Mouse (Mus musculus) stomach, embryonic 15.5 days (tissue): ENCODE data around the gene Atp6v0e2. TPM values are rescaled to one million over a fixed set of nuclear protein-coding genes. Genes with fewer than 3 reads are reported as not detected.
A peak's percentile ranks its signal among the peaks of the same experiment; 100 is the strongest.

Experiments
- ATAC-seq: fragments of 200-750 bp; cut with Nextera tagmentation; 2 replicates; pipeline ENCODE4 v1.8.0; 2017; ENCODE audit warnings: low read depth, moderate number of reproducible peaks, moderate TSS enrichment; ENCODE audit not compliant: insufficient read depth, low FRiP score
- H3K27ac ChIP-seq: fragments of 300-500 bp; sonication (generic); 2 replicates; pipeline ENCODE4 v1.5.1; 2015; ENCODE audit warnings: mild to moderate bottlenecking, inconsistent platforms
- H3K27me3 ChIP-seq: fragments of 300-500 bp; sonication (generic); replicated peaks from 2 replicates; pipeline ENCODE4 v1.6.1; 2015; ENCODE audit warnings: inconsistent platforms
- H3K36me3 ChIP-seq: fragments of 300-500 bp; sonication (generic); 2 replicates; pipeline ENCODE4 v1.6.1; 2015; ENCODE audit warnings: inconsistent platforms
- H3K4me1 ChIP-seq: fragments of 300-500 bp; sonication (generic); 2 replicates; pipeline ENCODE4 v1.6.1; 2015; ENCODE audit warnings: inconsistent platforms
- H3K4me2 ChIP-seq: fragments of 300-500 bp; sonication (generic); 2 replicates; pipeline ENCODE4 v1.6.1; 2015; ENCODE audit warnings: mild to moderate bottlenecking, inconsistent platforms
- H3K4me3 ChIP-seq: fragments of 300-500 bp; sonication (generic); replicated peaks from 2 replicates; pipeline ENCODE4 v1.5.1; 2015; ENCODE audit warnings: inconsistent platforms
- H3K9ac ChIP-seq: fragments of 300-500 bp; sonication (generic); 2 replicates; pipeline ENCODE4 v1.6.1; 2015; ENCODE audit warnings: inconsistent platforms
- H3K9me3 ChIP-seq: fragments of 300-500 bp; sonication (generic); 2 replicates; pipeline ENCODE4 v1.6.1; 2016; ENCODE audit warnings: inconsistent platforms
- WGBS: fragments of 180-500 bp; shearing (Covaris S2); methylation state at CpG from one replicate; pipeline ENCODE4 v1.1.7; 2015; 5-methylcytosine and 5-hydroxymethylcytosine counted together
- polyA plus RNA-seq: library from polyadenylated mRNA; unstranded; fragments of >200 nt; fragmentation: Nextera tagmentation; extraction: Ambion mirVana; gene quantifications from 2 replicates; pipeline ENCODE4 v1.2.1, GENCODE M21; 2015

Gene Atp6v0e2
- polyA plus RNA-seq, 1 experiment from 2014 or later: 23.4 TPM

DNA sequence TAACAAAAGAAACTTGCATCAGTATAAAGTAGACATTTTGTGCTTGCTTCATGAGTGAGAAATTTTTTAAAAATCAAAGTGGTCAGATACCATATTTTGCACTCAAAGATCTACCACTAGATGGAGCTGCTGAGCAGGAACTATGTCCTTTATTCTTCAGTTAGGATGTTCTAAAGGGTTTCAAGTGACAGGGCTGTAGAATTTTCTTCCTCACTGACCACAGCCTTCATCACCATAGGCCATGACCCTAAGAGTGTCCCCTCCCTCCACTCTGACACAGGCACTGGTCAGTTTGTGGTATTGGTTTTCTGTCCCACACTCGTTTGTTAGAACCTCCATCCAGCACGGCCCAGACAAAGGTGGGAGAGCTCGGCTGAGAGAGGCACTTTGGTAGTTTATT, 44.6 kb downstream of the Atp6v0e2 start:
- WGBS: 75% methylated on average over 3 of the region's 3 CpGs
- Histone ChIP-seq H3K4me2 (no peak overlapping the region), H3K9me3 (no peaks in the 10 kb centered on the region), H3K4me3 (no peak overlapping the region), H3K36me3 (no peaks in the 10 kb centered on the region), H3K27me3 (no peaks in the 10 kb centered on the region), H3K9ac (no peak overlapping the region), H3K27ac (no peak overlapping the region), H3K4me1 (peaks cover 3% of the 10 kb centered on the region; the same call in 1 of the 2 replicates)
- no peak for ATAC-seq

DNA sequence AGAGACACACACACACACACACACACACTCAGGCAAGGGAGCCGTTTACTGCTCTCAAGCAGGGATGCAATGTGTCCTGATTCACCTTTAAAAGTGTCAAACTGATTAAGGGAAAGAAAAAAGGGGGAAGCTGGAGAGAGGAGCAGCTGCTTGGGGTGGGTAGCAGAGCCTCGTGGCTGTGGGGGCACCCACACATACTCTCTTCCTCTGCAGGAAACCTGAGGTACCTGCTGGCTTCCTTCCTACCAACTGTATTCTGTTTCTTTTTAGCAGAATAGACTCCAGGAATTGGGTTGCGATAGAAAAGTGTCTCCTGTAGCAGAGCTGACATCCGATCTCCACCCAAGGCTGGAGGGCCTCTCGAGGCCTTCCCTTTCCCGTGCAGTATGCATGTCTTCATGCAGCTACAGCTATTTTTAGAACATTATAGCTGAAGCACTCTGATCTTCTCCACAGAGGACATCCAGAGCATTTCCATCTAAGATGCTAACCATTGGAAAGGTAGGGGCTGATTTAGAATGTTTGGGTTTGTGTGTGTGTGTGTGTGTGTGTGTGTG, 51.9 kb downstream of the Atp6v0e2 start, which contains the start of gene Gm45021:
Gene Gm45021 (plus strand): TSS at position 417 of the 557 bp plus-strand sequence.
- H3K4me2 ChIP-seq: 0 out of 2 replicates have a peak within 1 kb of the TSS, but pooled peaks have one; percentile 8
- peak within 1 kb of the TSS; percentile 22; the same call in 1 of the 2 replicates for H3K27ac ChIP-seq
- no peaks in the 10 kb centered on the region for H3K27me3 ChIP-seq
- H3K4me3 ChIP-seq: no peak within 1 kb of the TSS
- H3K4me1 ChIP-seq: peaks cover 5% of the 10 kb centered on the region; the same call in 1 of the 2 replicates
- no peaks in the 10 kb centered on the region for H3K9me3 ChIP-seq
- H3K9ac ChIP-seq: no peak within 1 kb of the TSS
- WGBS: 23% methylated on average over 6 of the region's 6 CpGs
- no peak for ATAC-seq
- no peaks in the 10 kb centered on the region for H3K36me3 ChIP-seq

Other genes starting within 250 kb of the Atp6v0e2 start
- gene Krba1, start 142.0 kb upstream of the Atp6v0e2 start, polyA plus RNA-seq: 16.1 and 17.2 TPM in 2 replicates
- 25.3 and 26.2 TPM in 2 replicates for gene Zfp467, start 91.8 kb upstream of the Atp6v0e2 start, polyA plus RNA-seq
- gene Sspo, start 89.4 kb upstream of the Atp6v0e2 start, polyA plus RNA-seq: 0.26 and 0.27 TPM in 2 replicates
- gene Lrrc61, start 17.2 kb downstream of the Atp6v0e2 start, polyA plus RNA-seq: 5.4 and 9.6 TPM in 2 replicates
- 83.2 and 89.3 TPM in 2 replicates for gene Rarres2, start 35.2 kb downstream of the Atp6v0e2 start, polyA plus RNA-seq
- not detected in 2 replicates for gene Gm45021, start 52.0 kb downstream of the Atp6v0e2 start, polyA plus RNA-seq
- 26.6 and 27.8 TPM in 2 replicates for gene Repin1, start 56.3 kb downstream of the Atp6v0e2 start, polyA plus RNA-seq
- gene Gm44965, start 56.3 kb downstream of the Atp6v0e2 start, polyA plus RNA-seq: 0.45 TPM in 1 of 2 replicates, not detected in the other
- gene Zfp775, start 64.4 kb downstream of the Atp6v0e2 start, polyA plus RNA-seq: 4.9 and 5.4 TPM in 2 replicates
- 0.92 and 1.1 TPM in 2 replicates for gene AI854703, start 89.1 kb downstream of the Atp6v0e2 start, polyA plus RNA-seq
- gene Gimap8, start 109.6 kb downstream of the Atp6v0e2 start, polyA plus RNA-seq: 1.5 and 1.6 TPM in 2 replicates
- 10.7 and 12.6 TPM in 2 replicates for gene Gimap9, start 138.5 kb downstream of the Atp6v0e2 start, polyA plus RNA-seq
- gene Gimap4, start 146.9 kb downstream of the Atp6v0e2 start, polyA plus RNA-seq: 20.1 and 22.0 TPM in 2 replicates
- 21.1 and 22.3 TPM in 2 replicates for gene Gimap6, start 170.6 kb downstream of the Atp6v0e2 start, polyA plus RNA-seq
- gene Gm28053, start 181.0 kb downstream of the Atp6v0e2 start, polyA plus RNA-seq: 3.3 and 3.4 TPM in 2 replicates
- 0.23 TPM in 1 of 2 replicates, not detected in the other for gene Gimap7, start 181.0 kb downstream of the Atp6v0e2 start, polyA plus RNA-seq
- gene Gimap1, start 201.4 kb downstream of the Atp6v0e2 start, polyA plus RNA-seq: 21.8 and 22.2 TPM in 2 replicates
- gene Gimap5, start 208.6 kb downstream of the Atp6v0e2 start, polyA plus RNA-seq: 7.5 and 9.2 TPM in 2 replicates
- gene Gimap3, start 233.2 kb downstream of the Atp6v0e2 start, polyA plus RNA-seq: 0.06 and 0.18 TPM in 2 replicates